Mouse (Mus musculus): ENCODE measurements around the gene Mmp2. TPM values are rescaled to one million over a fixed set of nuclear protein-coding genes. Genes with fewer than 3 reads are reported as not detected.

Gene Mmp2
- total and polyA plus RNA-seq, 3 experiments, result 53.9 to 70.9 (median 67.4) TPM

DNA sequence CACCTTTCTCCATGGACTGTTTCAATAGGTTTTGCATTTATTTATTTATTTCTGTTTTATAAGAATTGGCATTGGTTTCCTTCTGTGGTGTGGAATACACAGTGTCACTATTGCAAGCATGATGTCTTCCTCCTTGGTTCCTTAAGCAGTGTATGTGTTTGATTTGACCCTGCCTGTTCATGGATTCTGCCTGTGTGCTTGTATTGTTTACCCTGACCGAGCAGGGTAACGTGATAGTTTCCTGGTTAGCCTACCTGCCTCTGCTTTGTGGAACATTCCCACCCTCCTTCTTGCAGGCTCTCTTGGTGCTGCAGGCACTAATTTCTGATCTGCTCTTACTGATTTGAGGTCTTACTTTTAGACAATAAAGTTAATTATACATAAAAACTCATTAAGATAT is 66.8 kb downstream of the Mmp2 start:
- no peaks in the 10 kb centered on the region for H3K79me2 ChIP-seq (replicated peaks; ENCODE audit: control insufficient read depth, insufficient read depth, low read length)
- intact Hi-C loops (cut with DNase I), result no loop called here
- TF ChIP-seq POLR2A (IDR thresholded peaks at IDR 0.05; ENCODE audit: insufficient read depth, low read depth, low read length) (no peak), EP300 (IDR thresholded peaks at IDR 0.05; ENCODE audit: insufficient read depth, low read depth, low read length) (no peak), CTCF (IDR thresholded peaks at IDR 0.05) (no peak)
- no peaks in the 10 kb centered on the region; the same call in 1 of the 2 replicates for H3K4me1 ChIP-seq (ENCODE audit: control insufficient read depth, insufficient read depth, low read length)
- no peaks in the 10 kb centered on the region for H3K27me3 ChIP-seq (ENCODE audit: control insufficient read depth, insufficient read depth, low read length)
- no peak overlapping the region for H3K27ac ChIP-seq
- no peak overlapping the region for H3K9ac ChIP-seq (ENCODE audit: low read depth, low read length)
- no peaks in the 10 kb centered on the region for H3K36me3 ChIP-seq (ENCODE audit: control insufficient read depth, insufficient read depth, low read length)
- no peak overlapping the region for H3K4me3 ChIP-seq
- WGBS, result 91% methylated on average over 2 of the region's 2 CpGs
- DNase-seq, result no peak

DNA sequence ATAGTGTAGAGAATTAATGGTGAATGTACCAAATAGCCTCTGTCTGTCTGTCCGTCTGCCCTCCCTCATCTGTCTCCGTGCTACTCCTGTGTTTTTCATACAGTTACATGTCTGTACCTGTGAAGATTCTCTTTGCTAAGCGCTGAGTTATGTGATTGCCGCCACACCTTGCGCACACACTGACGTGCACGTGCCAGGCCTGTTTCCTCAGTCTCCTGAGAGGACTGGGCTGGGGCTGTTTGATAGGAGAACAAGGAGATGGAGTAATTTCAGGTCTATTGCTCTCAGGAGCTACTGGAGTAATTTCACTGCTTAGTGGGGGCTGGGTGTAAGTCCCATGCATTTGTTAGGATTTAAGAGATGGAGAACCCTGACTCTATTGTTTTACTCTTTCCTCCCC is 68.0 kb downstream of the Mmp2 start:
- Histone ChIP-seq H3K4me3 (no peak overlapping the region), H3K79me2 (replicated peaks; ENCODE audit: control insufficient read depth, insufficient read depth, low read length) (no peaks in the 10 kb centered on the region), H3K9ac (ENCODE audit: low read depth, low read length) (no peak overlapping the region), H3K27me3 (ENCODE audit: control insufficient read depth, insufficient read depth, low read length) (no peaks in the 10 kb centered on the region), H3K36me3 (ENCODE audit: control insufficient read depth, insufficient read depth, low read length) (no peaks in the 10 kb centered on the region), H3K27ac (no peak overlapping the region), H3K4me1 (ENCODE audit: control insufficient read depth, insufficient read depth, low read length) (no peaks in the 10 kb centered on the region; the same call in 1 of the 2 replicates)
- no peak for TF ChIP-seq EP300 (IDR thresholded peaks at IDR 0.05; ENCODE audit: insufficient read depth, low read depth, low read length)
- TF ChIP-seq POLR2A (IDR thresholded peaks at IDR 0.05; ENCODE audit: insufficient read depth, low read depth, low read length), result no peak
- no peak for TF ChIP-seq CTCF (IDR thresholded peaks at IDR 0.05)
- WGBS, result 93% methylated on average over 7 of the region's 7 CpGs
- intact Hi-C loops (cut with DNase I), result loop anchor here (5.0 kb wide), 1 partner anchor 102 kb away; no protein-coding TSS in a partner anchor
- DNase-seq, result no peak

DNA sequence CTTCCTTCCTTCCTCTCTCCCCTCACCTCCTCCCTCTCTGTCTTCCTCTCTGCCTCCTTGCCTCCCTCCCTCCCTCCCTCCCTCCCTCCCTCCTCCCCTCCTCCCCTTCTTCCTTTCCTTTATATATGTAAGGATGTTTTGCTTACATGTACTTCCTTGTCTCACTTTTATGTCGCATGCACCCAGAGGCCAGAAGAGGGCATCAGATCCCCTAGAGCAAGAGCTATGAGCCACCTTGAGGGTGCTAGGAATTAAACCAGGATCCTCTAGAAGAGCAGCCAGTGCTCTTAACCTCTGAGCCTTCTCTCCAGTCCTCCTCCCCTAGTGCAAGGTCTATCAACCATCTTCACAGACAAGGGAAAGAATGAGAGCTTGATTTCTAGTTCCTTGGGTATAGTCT is 69.0 kb downstream of the Mmp2 start:
- H3K9ac ChIP-seq (ENCODE audit: low read depth, low read length), result no peak overlapping the region
- H3K4me3 ChIP-seq, result no peak overlapping the region
- no peak overlapping the region for H3K27ac ChIP-seq
- no peaks in the 10 kb centered on the region for H3K36me3 ChIP-seq (ENCODE audit: control insufficient read depth, insufficient read depth, low read length)
- intact Hi-C loops (cut with DNase I), result loop anchor here (5.0 kb wide), 1 partner anchor 101 kb away; no protein-coding TSS in a partner anchor
- H3K27me3 ChIP-seq (ENCODE audit: control insufficient read depth, insufficient read depth, low read length), result no peaks in the 10 kb centered on the region
- DNase-seq, result no peak
- no peaks in the 10 kb centered on the region; the same call in 1 of the 2 replicates for H3K4me1 ChIP-seq (ENCODE audit: control insufficient read depth, insufficient read depth, low read length)
- no peak for TF ChIP-seq CTCF (IDR thresholded peaks at IDR 0.05)
- TF ChIP-seq EP300 (IDR thresholded peaks at IDR 0.05; ENCODE audit: insufficient read depth, low read depth, low read length), result no peak
- no peak for TF ChIP-seq POLR2A (IDR thresholded peaks at IDR 0.05; ENCODE audit: insufficient read depth, low read depth, low read length)
- no peaks in the 10 kb centered on the region for H3K79me2 ChIP-seq (replicated peaks; ENCODE audit: control insufficient read depth, insufficient read depth, low read length)
- WGBS, result 54% methylated on average over 1 of the region's 1 CpGs

DNA sequence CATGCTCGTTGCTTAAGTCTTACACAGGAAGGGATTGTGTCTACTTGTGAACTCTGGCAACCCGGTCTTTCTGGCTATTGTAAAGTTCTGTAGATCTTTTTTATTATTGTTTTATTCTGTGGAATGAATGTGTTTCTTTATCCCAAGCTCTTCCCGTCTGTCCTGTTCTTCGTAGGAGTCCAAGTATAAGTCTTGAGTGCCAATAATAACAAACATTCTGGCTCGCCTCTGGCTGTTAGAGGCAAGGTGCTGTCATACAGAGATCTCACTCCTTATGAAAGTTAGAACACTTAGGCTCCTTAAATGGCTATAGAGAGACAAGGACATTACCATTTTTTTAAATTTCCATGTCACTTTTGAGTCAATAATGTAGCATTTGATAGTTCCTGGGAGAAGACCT is 69.5 kb downstream of the Mmp2 start:
- WGBS, result 39% methylated on average over 5 of the region's 5 CpGs
- Histone ChIP-seq H3K27me3 (ENCODE audit: control insufficient read depth, insufficient read depth, low read length) (no peaks in the 10 kb centered on the region), H3K27ac (no peak overlapping the region), H3K36me3 (ENCODE audit: control insufficient read depth, insufficient read depth, low read length) (no peaks in the 10 kb centered on the region), H3K4me1 (ENCODE audit: control insufficient read depth, insufficient read depth, low read length) (no peaks in the 10 kb centered on the region; the same call in 1 of the 2 replicates), H3K9ac (ENCODE audit: low read depth, low read length) (no peak overlapping the region), H3K79me2 (replicated peaks; ENCODE audit: control insufficient read depth, insufficient read depth, low read length) (no peaks in the 10 kb centered on the region), H3K4me3 (no peak overlapping the region)
- intact Hi-C loops (cut with DNase I), result loop anchor here (5.0 kb wide), 1 partner anchor 101 kb away; no protein-coding TSS in a partner anchor
- TF ChIP-seq CTCF (IDR thresholded peaks at IDR 0.05) (no peak), POLR2A (IDR thresholded peaks at IDR 0.05; ENCODE audit: insufficient read depth, low read depth, low read length) (no peak), EP300 (IDR thresholded peaks at IDR 0.05; ENCODE audit: insufficient read depth, low read depth, low read length) (no peak)
- no peak for DNase-seq

DNA sequence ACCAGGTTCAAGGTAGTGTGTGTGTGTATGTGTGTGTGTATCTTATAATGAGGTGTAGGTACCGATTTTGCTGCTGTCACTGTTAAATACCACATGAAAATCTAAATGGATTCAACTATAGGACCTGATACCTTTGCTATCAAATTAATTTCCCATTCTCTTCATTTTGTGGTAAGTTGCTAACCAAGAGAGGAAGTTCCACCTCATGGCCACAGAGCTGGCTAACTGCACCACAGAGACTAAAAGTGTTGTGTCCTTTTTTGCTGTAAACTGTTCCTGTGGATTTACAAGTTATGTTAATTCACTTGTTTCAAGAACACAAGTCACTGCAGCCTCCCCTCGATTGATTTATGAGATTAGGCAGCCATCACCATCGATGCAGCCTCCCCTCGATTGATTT is 70.7 kb downstream of the Mmp2 start:
- no peaks in the 10 kb centered on the region; the same call in 1 of the 2 replicates for H3K4me1 ChIP-seq (ENCODE audit: control insufficient read depth, insufficient read depth, low read length)
- H3K27me3 ChIP-seq (ENCODE audit: control insufficient read depth, insufficient read depth, low read length), result no peaks in the 10 kb centered on the region
- intact Hi-C loops (cut with DNase I), result loop anchor here (5.0 kb wide), 1 partner anchor 100 kb away; no protein-coding TSS in a partner anchor
- H3K79me2 ChIP-seq (replicated peaks; ENCODE audit: control insufficient read depth, insufficient read depth, low read length), result no peaks in the 10 kb centered on the region
- H3K36me3 ChIP-seq (ENCODE audit: control insufficient read depth, insufficient read depth, low read length), result no peaks in the 10 kb centered on the region
- TF ChIP-seq EP300 (IDR thresholded peaks at IDR 0.05; ENCODE audit: insufficient read depth, low read depth, low read length) (no peak), CTCF (IDR thresholded peaks at IDR 0.05) (no peak), POLR2A (IDR thresholded peaks at IDR 0.05; ENCODE audit: insufficient read depth, low read depth, low read length) (no peak)
- no peak overlapping the region for H3K9ac ChIP-seq (ENCODE audit: low read depth, low read length)
- DNase-seq, result no peak
- H3K27ac ChIP-seq, result no peak overlapping the region; the same call in 1 of the 2 replicates
- WGBS, result 69% methylated on average over 4 of the region's 4 CpGs
- H3K4me3 ChIP-seq, result no peak overlapping the region

DNA sequence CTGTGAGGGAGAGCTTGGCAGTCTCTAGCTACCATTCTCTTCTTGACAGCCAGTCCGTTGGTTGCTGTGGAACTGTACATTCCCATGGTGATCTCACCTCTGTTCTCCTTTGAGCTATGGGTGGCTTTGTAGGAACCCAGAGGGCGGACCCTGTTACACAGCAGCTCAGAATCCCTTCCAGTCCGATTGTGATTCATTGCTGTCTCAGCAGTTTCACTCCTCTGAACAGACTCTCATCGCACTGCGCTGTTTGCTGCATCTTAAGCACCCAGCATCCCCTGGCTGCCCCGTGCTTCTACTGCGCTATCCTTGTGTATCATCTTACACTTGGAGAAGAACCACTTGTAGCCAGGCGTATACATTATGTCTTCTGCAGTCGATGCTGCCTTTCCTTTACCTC is 72.5 kb downstream of the Mmp2 start:
- Histone ChIP-seq H3K4me3 (no peak overlapping the region), H3K36me3 (ENCODE audit: control insufficient read depth, insufficient read depth, low read length) (no peaks in the 10 kb centered on the region), H3K4me1 (ENCODE audit: control insufficient read depth, insufficient read depth, low read length) (no peaks in the 10 kb centered on the region; the same call in 1 of the 2 replicates), H3K79me2 (replicated peaks; ENCODE audit: control insufficient read depth, insufficient read depth, low read length) (no peaks in the 10 kb centered on the region), H3K9ac (ENCODE audit: low read depth, low read length) (no peak overlapping the region), H3K27me3 (ENCODE audit: control insufficient read depth, insufficient read depth, low read length) (no peaks in the 10 kb centered on the region), H3K27ac (no peak overlapping the region)
- intact Hi-C loops (cut with DNase I), result loop anchor here (5.0 kb wide), 1 partner anchor 98 kb away; no protein-coding TSS in a partner anchor
- DNase-seq, result no peak
- WGBS, result 85% methylated on average over 9 of the region's 9 CpGs
- TF ChIP-seq EP300 (IDR thresholded peaks at IDR 0.05; ENCODE audit: insufficient read depth, low read depth, low read length) (no peak), POLR2A (IDR thresholded peaks at IDR 0.05; ENCODE audit: insufficient read depth, low read depth, low read length) (no peak), CTCF (IDR thresholded peaks at IDR 0.05) (no peak)

Measured in heart, adult 2 months (tissue).